Mouse (Mus musculus): ENCODE measurements at regions not wholly inside any gene's neighbourhood (a gene's known extent, or its start where the extent isn't known, plus 50 kb on each side); places are given as distances from the start of the nearest gene placed in this dataset.

GRCm38 (mm10) chr1:195312426-195312825, 135.9 kb upstream of the Cr2 start:
- DNase-seq (ENCODE audit: low spot score in 2 of 2): no peak

- no peak for DNase-seq (ENCODE audit: low spot score in 2 of 2)
These were observed 108.6 kb upstream of the Cr2 start for GRCm38 (mm10) chr1:195285076-195285475.

GRCm38 (mm10) chr1:195241496-195241895, 65.0 kb upstream of the Cr2 start:
- DNase-seq (ENCODE audit: low spot score in 2 of 2): peak; percentile 88 to 99

GRCm38 (mm10) chr1:195232658-195233057, 56.1 kb upstream of the Cr2 start:
- DNase-seq (ENCODE audit: low spot score in 2 of 2): peak; percentile 8 to 15

- DNase-seq (ENCODE audit: low spot score in 2 of 2): no peak
These were observed 50.5 kb upstream of the Cr2 start for GRCm38 (mm10) chr1:195227007-195227406.

Small RNA genes lying in the stretch of these regions (microRNA-seq; reads per million reads assigned to microRNA genes)
- 0 reads per million in 2 experiments for gene Gm24802
